Mouse (Mus musculus) spleen, postnatal 10 days (tissue): ENCODE data around the gene Mylk.

Experiments used
- DNase-seq, 2 experiments: peaks; one replicate each; pipeline ENCODE4 v3.0.0; 2021 to 2022; ENCODE audit warnings: low spot score in 2 of 2

Gene Mylk

GRCm38 (mm10) chr16:34939951-34940350 is 194.9 kb downstream of the Mylk start:
- DNase-seq: no peak

- no peak for DNase-seq
Measured at GRCm38 (mm10) chr16:34940363-34940762, 195.4 kb downstream of the Mylk start.

GRCm38 (mm10) chr16:34941915-34942314 is 196.9 kb downstream of the Mylk start:
- no peak for DNase-seq

GRCm38 (mm10) chr16:34946301-34946700 is 201.3 kb downstream of the Mylk start:
- no peak for DNase-seq

- no peak for DNase-seq
Measured at GRCm38 (mm10) chr16:34950935-34951334, 205.9 kb downstream of the Mylk start.

- no peak for DNase-seq
Measured at GRCm38 (mm10) chr16:34952254-34952653, 207.2 kb downstream of the Mylk start.

GRCm38 (mm10) chr16:34952798-34953197 is 207.8 kb downstream of the Mylk start:
- no peak for DNase-seq

GRCm38 (mm10) chr16:34953501-34953900 is 208.5 kb downstream of the Mylk start:
- DNase-seq: no peak

GRCm38 (mm10) chr16:34957487-34958230 is 212.6 kb downstream of the Mylk start:
- DNase-seq: no peak

GRCm38 (mm10) chr16:34958667-34959066 is 213.7 kb downstream of the Mylk start:
- DNase-seq: peak in 1 of 2 experiments; percentile 22

GRCm38 (mm10) chr16:34959261-34959660 is 214.3 kb downstream of the Mylk start:
- DNase-seq: no peak

GRCm38 (mm10) chr16:34960243-34960642 is 215.2 kb downstream of the Mylk start:
- no peak for DNase-seq

GRCm38 (mm10) chr16:34960866-34961582 is 216.0 kb downstream of the Mylk start:
- no peak for DNase-seq

- DNase-seq: no peak
Measured at GRCm38 (mm10) chr16:34962322-34962721, 217.3 kb downstream of the Mylk start.

GRCm38 (mm10) chr16:34963008-34963407 is 218.0 kb downstream of the Mylk start:
- DNase-seq: no peak

- DNase-seq: no peak
Measured at GRCm38 (mm10) chr16:34966620-34967081, 221.6 kb downstream of the Mylk start.

- peak in 1 of 2 experiments; percentile 26 for DNase-seq
Measured at GRCm38 (mm10) chr16:34967120-34967800, 222.2 kb downstream of the Mylk start.

- DNase-seq: no peak
Measured at GRCm38 (mm10) chr16:34968181-34968580, 223.2 kb downstream of the Mylk start.

- no peak for DNase-seq
Measured at GRCm38 (mm10) chr16:34972471-34972870, 227.5 kb downstream of the Mylk start.

- no peak for DNase-seq
Measured at GRCm38 (mm10) chr16:34975544-34975943, 230.5 kb downstream of the Mylk start.

GRCm38 (mm10) chr16:34976630-34977029 is 231.6 kb downstream of the Mylk start:
- DNase-seq: peak in 1 of 2 experiments; percentile 28

GRCm38 (mm10) chr16:34978018-34978417 is 233.0 kb downstream of the Mylk start:
- DNase-seq: no peak
